Mouse (Mus musculus): ENCODE data around the gene Zgpat. TPM values are rescaled to one million over a fixed set of nuclear protein-coding genes. Genes with fewer than 3 reads are reported as not detected.

Zgpat gene
- total RNA-seq, 2 experiments from 2014 or later = 77.5 to 83.5 TPM

Other genes starting within 250 kb of the Zgpat start
- 100 to 1,000 TPM; 336 to 348 TPM for gene Kcnq2, start 229.6 kb upstream of the Zgpat start, total RNA-seq (2021)
- 1,000 to 10,000 TPM; 1,091 to 1,130 TPM for gene Eef1a2, start 207.9 kb upstream of the Zgpat start, total RNA-seq (2021)
- gene Ppdpf, start 177.7 kb upstream of the Zgpat start, total RNA-seq (2021) = 100 to 1,000 TPM in 1 of 2 experiments, 10 to 100 TPM in 1; 92.0 to 106 TPM
- gene Ptk6, start 162.1 kb upstream of the Zgpat start, total RNA-seq (2021) = under 1 TPM in 1 of 2 experiments, not detected in 1; 0.10 TPM
- gene Srms, start 151.7 kb upstream of the Zgpat start, total RNA-seq (2021) = under 1 TPM; 0.35 to 0.66 TPM
- gene Fndc11, start 144.9 kb upstream of the Zgpat start, total RNA-seq (2021) = not detected
- 1 to 10 TPM; 2.2 to 2.9 TPM for gene Helz2, start 122.9 kb upstream of the Zgpat start, total RNA-seq (2021)
- 10 to 100 TPM; 17.1 to 17.4 TPM for gene Gmeb2, start 76.9 kb upstream of the Zgpat start, total RNA-seq (2021)
- gene Stmn3, start 50.4 kb upstream of the Zgpat start, total RNA-seq (2021) = 100 to 1,000 TPM; 562 to 666 TPM
- 10 to 100 TPM; 34.1 to 35.2 TPM for gene Rtel1, start 45.2 kb upstream of the Zgpat start, total RNA-seq (2021)
- gene Arfrp1, start 476 bp downstream of the Zgpat start, total RNA-seq (2021) = 10 to 100 TPM; 48.4 to 53.8 TPM
- gene Lime1, start 15.2 kb downstream of the Zgpat start, total RNA-seq (2021) = 10 to 100 TPM; 38.5 to 52.5 TPM
- gene Zbtb46, start 94.5 kb downstream of the Zgpat start, total RNA-seq (2021) = 1 to 10 TPM; 5.8 to 6.2 TPM
- gene Abhd16b, start 128.3 kb downstream of the Zgpat start, total RNA-seq (2021) = not detected
- 10 to 100 TPM; 77.7 to 87.1 TPM for gene Tpd52l2, start 132.2 kb downstream of the Zgpat start, total RNA-seq (2021)
- 100 to 1,000 TPM; 252 to 275 TPM for gene Dnajc5, start 155.6 kb downstream of the Zgpat start, total RNA-seq (2021)
- gene Uckl1, start 220.0 kb downstream of the Zgpat start, total RNA-seq (2021) = 10 to 100 TPM; 59.6 to 60.7 TPM
- gene Prpf6, start 226.9 kb downstream of the Zgpat start, total RNA-seq (2021) = 10 to 100 TPM; 55.7 to 58.1 TPM
- 100 to 1,000 TPM in 1 of 2 experiments, 10 to 100 TPM in 1; 96.3 to 101 TPM for gene Zfp512b, start 227.9 kb downstream of the Zgpat start, total RNA-seq (2021)
- 10 to 100 TPM; 14.3 to 16.4 TPM for gene Samd10, start 234.3 kb downstream of the Zgpat start, total RNA-seq (2021)